Mouse (Mus musculus): ENCODE measurements around the gene Klhl29.
A peak's percentile ranks its signal among the peaks of the same experiment; 100 is the strongest.

Klhl29 gene

GRCm38 (mm10) chr12:5375616-5376461 is at the start of gene Klhl29:
Klhl29 (minus strand) TSS chr12:5375682.
- DNase-seq, result peak; percentile 35

DNA sequence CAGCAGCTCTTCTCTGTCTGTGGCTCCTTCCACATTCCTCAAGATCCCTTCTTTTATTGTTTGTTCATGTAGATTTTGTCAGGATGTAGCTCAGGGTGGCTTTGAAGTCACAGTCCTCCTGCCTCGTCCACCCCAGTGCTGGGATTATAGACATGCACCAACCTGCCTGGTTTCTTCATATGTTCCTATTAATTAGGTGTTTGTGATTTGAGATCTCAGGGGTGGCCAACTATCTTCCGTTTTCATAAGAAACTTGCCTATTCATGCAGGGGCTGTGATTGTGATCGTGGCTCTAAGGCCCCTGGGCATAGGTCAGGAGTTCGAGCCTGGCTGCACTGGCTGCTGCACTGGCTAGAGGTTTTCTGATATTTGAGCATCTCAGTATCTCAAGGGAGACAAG is 49.8 kb upstream of the Klhl29 start:
- no peak for DNase-seq

DNA sequence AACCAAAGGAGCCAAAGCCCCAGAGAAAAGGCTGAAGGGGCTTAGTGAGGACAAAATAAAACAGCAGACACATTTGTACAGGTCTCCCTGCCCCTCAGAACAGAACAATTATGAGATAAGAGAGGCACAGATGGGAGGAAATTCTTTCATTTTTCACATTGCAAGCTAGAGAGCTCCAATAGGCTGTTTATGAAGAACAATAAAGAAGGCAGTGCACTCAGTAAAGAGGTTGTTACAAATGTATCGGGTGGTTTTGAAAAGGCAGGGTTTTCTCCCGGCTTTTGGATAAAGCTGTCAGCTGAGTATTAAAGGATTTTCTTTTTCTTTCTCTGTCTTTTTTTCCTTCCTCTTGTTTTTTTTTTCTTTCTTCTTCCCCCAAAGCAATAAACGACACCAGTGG is 40.3 kb upstream of the Klhl29 start:
- no peak for DNase-seq

DNA sequence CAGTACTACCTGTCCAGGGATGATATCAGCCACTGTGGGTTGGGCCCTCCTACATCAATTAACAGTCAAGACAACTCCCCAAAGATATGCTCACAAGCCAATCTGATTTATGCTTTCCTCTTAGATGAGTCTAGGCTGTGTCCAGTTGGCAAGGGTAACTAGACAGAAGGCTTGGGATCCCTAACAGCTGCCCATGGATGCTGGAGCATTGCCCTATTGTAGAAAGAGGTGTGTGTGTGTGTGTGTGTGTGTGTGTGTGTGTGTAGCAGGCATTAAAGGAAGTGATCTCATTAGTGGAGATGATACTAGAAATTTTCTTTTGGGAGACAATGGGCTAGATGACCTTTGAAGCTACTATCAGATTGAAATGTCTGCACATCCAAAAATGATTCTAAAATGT is 38.5 kb upstream of the Klhl29 start:
- DNase-seq, result no peak

DNA sequence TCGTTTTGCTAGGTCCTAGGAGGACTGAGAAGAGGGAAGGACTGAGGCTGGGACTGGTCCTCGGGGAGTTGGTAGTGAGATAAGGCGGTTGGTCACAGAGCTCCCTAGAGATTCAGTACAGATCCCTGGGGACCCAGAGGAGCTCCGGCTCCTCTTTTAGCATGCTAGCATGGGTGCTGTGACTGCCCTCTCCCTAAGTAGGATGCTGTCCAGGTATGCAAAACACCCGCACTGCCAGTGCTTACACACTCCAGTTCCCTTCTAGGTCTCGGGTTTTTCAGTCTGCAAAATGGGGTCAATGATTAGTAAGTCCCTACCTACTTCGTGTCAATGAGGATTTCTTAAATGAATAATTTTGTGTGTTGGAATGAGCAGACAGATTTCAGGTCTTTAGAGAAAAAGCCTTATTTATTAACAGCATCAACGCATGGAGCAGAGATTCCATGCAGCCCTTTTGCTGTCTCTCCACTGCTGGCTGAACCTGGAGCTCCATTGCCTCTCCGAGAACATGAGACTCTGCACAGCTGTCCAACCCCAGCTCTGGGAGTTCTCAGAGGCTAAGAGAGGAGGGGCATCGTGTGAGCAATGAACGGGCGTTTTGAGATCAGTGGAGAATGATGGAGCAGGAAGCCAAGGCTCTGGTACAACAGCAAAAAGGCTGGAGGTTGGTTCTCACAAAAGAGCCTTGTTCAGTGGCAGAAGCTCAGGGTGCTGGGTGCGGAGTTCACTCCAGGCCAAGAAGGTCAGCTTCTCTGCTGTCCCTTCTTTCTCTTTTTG is 36.5 kb upstream of the Klhl29 start:
- DNase-seq, result no peak

DNA sequence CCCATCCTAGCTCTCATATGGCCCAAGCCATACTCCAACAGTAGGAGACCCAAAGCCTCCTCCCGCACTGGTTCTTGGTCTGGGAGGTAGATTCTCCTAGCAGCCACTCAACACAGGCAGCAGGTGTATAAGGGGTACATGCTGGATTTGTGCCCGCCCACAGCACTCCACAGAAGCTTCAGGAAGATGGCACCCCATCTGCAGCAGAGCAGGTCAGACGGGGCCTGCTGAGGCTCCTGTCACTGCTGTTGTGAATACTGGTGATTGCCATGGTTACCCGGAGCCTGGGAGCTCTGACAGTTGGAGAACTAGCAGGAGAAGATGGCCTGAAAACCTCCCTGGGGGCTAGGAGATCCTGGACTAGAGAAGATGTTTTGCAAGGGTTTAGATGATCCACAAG is 35.9 kb upstream of the Klhl29 start:
- DNase-seq, result no peak

DNA sequence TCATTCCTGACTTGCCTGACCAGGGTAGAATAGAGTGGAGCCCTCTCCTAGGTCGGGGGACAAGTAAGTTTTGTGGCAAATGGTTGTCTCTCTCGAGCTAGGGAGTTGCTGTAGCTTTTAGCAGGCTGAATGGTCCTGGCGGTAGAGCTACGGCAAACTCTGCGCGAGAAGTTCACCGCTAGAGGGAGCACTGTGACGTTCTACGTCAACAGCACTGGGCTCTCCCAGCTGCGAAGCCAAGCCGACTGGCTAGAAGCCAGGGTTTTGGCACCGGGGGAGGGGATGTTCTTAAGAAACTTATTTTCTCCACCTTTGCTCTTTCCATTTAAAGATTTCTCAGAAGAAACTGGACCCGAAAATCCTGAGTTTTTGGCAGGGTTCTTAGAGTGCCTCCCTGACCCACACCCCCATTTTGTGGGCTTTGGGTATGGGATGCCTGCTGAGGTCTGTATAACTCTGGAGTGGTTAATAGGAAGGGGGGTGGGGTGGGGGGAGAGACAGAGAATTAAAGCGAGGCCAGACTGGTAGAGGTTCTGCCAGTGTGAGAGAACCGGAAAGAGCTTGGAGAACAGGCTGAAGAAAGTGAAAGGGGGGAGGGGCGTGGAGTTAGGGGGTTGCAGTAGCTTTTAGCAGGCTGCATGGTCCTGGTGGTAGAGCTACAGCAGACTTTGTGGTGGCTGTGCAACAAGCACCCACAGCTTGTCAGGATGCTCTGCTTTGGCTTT is 35.1 kb upstream of the Klhl29 start:
- DNase-seq, result peak; percentile 65

GRCm38 (mm10) chr12:5407175-5407574 is 31.7 kb upstream of the Klhl29 start:
- no peak for DNase-seq

DNA sequence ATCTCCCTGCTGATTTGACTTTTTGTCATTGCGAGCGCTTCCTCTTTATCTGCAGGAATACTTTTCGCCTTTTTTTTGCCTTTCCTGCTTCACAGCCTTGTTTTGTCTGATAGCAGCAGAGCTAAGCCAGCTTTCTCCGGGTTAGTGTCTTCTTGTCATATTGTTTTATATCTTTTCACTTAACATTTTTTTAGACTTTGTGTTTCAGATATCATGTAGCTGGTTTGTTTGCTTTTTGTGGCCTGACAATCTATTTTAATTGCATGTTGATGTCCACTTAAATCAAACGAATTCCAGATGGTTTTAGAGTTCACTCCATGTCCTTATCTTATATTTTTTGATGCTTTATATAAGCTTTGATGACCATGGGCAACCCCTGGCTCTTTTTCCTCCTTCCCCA is 21.9 kb upstream of the Klhl29 start:
- DNase-seq, result no peak

DNA sequence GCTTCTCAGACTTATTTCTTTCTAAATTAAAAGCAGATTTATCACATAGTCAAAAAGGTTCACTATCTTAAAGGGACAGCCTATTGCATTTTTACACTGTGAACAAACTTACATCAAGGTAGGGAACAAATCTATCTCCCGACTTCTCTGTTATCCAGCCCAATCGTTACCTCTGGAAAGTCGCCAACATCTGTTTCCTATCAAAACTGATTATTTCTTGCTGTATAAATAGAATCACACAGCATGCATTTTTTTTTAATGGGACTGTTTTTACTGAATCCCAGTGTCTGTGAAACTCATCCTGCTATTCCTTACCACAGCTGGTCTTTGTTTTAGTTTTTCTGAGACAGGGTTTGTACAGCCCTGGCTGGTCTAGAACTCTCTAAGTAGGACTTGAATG is 19.7 kb upstream of the Klhl29 start:
- no peak for DNase-seq

DNA sequence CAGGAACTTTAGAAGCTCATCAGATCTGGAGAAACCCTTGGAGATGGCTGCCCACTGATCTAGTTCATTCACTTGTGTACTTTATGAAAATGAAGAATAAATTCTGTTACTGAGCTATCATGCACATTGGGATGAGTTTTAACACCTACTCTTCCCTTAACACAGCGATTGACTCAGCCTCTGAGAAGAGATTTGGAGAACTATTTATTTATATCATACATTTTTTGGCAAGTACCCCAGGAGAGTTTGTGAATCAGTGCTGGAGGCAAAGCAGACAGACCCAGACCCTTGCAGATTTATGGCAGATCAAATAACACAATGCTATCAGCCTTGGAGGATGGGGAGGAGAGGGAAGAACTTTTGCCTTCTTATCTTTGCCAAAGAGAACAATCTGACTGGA is 11.6 kb upstream of the Klhl29 start:
- no peak for DNase-seq

GRCm38 (mm10) chr12:5386688-5387087 is 11.2 kb upstream of the Klhl29 start:
- no peak for DNase-seq

- DNase-seq, result no peak
Observed at GRCm38 (mm10) chr12:5381694-5382093, 6.2 kb upstream of the Klhl29 start.

DNA sequence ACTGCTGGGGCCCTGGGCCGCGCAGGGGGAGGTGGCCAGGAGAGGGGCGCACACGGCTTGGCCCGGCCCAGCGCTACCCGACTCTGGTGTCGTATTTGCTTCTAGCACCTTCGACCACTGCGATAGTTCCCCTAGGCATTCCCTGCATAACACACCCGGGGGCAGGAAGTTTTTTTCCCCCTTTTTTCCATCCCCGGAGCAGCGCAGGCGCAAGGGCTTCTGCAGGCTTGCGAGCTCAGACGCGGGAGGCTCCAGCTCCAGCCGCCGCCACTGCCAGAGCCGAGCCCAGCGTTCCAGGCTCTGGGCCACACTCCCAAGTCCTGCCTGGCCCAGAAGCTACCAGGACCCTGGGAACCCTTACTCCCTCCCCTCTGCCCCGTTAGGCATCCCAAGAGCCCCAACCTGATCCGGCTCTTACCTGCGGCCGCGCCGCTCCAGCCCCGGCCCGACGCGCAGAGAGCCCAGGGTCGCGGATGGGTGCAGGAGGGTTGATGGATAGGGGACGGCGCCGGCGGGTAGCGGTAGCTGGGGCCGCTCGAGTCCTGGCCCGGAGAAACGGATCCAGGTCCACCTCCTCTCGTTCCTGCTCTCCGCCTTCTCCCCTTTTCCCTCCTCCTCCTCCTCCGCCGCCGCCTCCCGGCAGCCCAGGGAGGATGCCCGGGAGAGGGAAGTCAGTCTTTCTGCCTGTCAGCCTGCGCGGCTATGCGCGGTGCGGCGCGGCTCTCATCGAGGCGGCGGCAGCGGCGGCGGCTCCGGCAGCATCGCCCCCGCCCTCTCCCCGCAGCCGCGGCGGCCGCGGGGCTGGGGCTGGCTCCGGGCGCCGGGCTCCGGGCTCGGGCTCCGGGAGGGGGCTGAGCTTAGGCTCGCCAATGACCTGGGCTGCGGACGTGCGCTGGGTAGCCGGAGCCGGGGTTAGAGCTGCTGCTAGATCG is 532 bp downstream of the Klhl29 start:
- peak; percentile 13 for DNase-seq

DNA sequence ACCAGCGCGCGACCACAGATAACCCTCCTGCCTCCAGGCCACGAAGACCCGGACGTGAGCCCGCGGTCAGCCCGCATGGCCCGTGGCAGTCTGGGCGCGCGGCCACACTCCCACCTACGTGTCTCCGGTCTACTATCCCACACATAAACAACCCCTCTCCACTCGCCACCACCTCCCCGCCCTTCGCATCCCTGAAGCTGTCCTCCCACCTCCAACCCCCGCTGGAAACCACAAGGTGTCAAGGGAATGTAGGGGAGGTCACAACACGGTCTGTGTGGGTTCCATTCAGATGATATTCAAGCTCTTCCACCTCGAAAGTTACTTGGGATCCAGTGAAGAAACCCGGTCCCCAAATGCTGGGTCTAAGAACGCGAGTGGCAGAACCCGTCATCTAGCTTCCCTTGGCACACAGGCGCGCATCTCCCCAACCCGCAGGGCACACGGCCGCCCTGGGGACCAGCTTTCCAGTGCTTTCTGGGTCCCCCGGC is 1.2 kb downstream of the Klhl29 start:
- DNase-seq, result peak; percentile 8

- peak; percentile 9 for DNase-seq
Observed at GRCm38 (mm10) chr12:5373641-5374195, 1.8 kb downstream of the Klhl29 start.

- no peak for DNase-seq
Observed at GRCm38 (mm10) chr12:5369396-5369795, 6.1 kb downstream of the Klhl29 start.

DNA sequence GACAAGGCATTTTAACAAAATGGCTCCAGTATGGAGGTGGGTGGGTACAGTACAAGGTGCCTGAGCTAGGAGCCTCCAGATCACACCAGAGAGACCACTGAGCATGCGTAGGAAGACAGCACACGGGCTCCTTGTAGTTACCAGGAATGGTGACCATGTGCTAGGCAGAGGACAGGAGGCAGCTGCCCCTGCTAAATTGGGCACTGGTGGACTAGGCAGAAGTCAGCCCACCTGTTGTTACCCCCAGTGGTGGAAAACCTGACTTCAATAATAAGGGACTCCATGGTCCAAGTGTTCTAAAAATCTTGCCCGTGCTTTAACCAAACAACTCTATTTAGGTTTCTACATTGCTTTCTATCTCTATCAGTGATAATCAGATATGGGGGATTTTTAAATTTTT is 10.6 kb downstream of the Klhl29 start:
- no peak for DNase-seq

DNA sequence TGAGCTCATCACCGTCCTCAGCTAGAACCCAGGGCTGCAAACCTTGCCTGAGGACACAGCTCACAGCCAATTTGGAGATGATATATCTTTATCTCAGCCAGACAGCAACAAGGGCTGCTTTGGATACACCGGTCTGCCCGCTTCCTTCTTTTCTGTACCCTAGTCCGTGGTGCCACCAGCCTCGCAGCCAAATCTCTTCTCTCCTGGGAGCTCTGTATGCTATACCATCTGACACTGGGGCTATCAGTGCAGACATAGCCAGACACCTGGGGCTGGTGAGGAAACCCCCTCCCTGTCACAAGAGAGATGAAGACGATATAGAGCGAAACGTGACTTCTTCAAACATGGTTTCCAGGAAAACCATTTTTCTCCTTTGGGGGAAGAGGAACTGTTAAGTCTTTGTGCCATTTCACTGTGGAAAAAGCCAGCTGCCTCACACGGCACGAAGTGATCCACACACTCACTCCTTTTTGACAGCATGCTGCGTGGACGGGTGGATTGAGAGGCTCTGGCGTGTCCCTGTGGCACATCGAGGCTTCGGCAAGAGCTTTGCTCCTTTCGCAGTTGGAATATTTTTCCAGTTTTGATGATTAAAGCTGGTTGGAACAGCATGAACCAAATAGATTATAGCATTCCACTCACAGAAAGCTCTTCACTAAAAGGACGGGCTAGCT is 11.4 kb downstream of the Klhl29 start:
- no peak for DNase-seq

GRCm38 (mm10) chr12:5359065-5359464 is 16.4 kb downstream of the Klhl29 start:
- no peak for DNase-seq

- DNase-seq, result no peak
Observed at GRCm38 (mm10) chr12:5358497-5358896, 17.0 kb downstream of the Klhl29 start.
